Mouse (Mus musculus): ENCODE data around the gene Dars2. TPM values are rescaled to one million over a fixed set of nuclear protein-coding genes. Genes with fewer than 3 reads are reported as not detected.

Gene Dars2
- 21.4 TPM for polyA plus RNA-seq (2014; fragmentation: Illumina TruSeq; extraction: RNeasy Lipid Tissue Mini Kit (QIAGEN cat#74804); ENCODE audit: low read depth, low replicate concordance)

DNA sequence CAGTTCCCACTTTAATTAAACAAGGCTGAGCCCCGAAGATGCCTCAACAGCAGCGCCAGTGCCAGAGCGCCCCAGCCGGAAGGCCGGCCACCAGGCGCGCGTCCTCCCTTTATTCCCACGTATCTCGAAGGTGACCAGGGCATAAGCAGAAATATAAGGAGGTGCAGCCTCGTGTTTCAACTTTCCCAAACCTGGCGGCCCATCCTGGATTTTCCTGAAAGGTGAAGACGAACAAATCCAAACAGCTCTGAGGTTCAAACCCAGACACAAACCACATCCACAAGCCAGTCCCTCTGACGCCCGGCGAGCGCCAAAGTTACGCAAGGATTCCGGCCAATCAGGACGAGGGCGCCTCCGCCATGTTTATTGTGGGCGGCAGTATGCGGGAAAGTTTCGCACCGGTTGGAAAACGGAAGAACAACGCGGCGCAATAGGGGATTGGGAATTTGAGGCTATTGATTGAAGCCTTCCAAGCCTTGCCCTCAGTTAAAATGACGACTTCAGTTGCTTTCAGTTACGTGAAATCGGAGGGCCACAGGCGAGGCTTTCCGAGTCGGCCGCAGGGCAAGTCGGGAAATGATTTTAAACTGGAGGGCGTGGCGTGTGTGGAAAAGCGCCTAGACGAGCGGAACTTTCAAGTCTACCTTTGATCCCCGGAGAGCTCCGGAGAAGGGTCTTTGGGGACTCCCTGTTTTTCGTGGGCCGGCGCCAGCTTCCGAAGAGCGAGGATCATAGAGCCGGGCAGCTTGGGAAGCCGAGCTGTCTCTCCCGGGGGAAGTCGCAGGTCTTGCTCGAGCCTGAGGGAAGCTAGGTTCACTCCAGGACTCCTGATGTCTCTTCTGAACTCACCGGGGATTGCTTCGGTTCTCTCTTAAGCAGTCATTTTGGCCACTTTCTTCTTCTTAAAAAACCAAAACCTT is at the start of gene Dars2, which contains the start of gene Cenpl:
Gene Dars2, minus strand, starts transcription at position 307 of the 920 bp plus-strand sequence.
Gene Cenpl, plus strand, starts transcription at position 362 of the 920 bp plus-strand sequence.

DNA sequence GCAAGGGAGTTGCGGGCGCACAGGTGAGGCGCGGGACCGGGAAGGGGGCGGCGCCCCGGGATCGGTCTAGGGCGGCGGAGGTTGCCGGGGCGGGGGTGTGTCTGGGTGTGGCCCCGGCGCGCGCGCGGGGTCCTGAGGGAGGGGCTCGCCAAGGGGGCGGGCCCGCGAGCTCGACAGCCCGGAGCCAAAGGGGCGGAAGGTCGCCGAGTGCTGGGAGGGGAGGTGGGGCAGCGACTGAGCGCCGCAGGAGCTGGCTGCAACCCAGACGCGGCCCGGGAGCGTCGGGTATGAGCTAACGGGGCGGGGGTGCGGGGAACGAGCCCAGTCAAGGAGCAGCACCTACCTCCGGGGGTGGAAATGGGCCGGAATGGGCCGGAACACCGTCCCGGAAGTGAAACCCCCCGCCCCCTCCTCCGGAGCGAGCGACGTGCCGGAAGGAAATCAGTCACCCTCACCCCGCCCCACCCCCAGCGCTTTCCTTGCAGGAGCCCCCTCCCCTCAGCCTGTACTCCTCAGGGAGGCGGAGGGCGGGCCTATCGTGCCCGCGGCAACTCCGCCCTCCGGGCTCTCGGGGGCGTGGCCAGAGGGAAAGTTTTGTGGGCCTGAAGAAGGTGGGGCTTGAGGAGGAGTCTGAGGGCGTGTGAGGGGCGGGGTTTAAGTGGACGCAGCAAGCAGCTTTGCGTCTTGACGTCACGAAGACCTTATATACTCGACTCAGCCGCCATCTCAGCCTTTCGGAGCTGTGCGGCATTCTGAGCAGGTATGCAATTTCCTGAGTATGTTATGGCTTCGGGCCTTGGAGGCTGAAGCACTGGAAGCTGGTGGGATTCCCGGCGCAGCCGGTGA is 35.8 kb downstream of the Dars2 start, which contains the start of gene Zbtb37:
Gene Zbtb37, minus strand, starts transcription at position 415 of the 846 bp plus-strand sequence.

Other genes starting within 250 kb of the Dars2 start
- gene Rc3h1, start 164.2 kb downstream of the Dars2 start, polyA plus RNA-seq (2014; fragmentation: Illumina TruSeq; extraction: RNeasy Lipid Tissue Mini Kit (QIAGEN cat#74804); ENCODE audit: low read depth, low replicate concordance): 42.9 TPM
- gene Serpinc1, start 92.1 kb downstream of the Dars2 start, polyA plus RNA-seq (2014; fragmentation: Illumina TruSeq; extraction: RNeasy Lipid Tissue Mini Kit (QIAGEN cat#74804); ENCODE audit: low read depth, low replicate concordance): 0.41 TPM
- gene Zbtb37, start 35.8 kb downstream of the Dars2 start, polyA plus RNA-seq (2014; fragmentation: Illumina TruSeq; extraction: RNeasy Lipid Tissue Mini Kit (QIAGEN cat#74804); ENCODE audit: low read depth, low replicate concordance): 10.7 TPM
- 6.1 TPM for gene Cenpl, start 55 bp upstream of the Dars2 start, polyA plus RNA-seq (2014; fragmentation: Illumina TruSeq; extraction: RNeasy Lipid Tissue Mini Kit (QIAGEN cat#74804); ENCODE audit: low read depth, low replicate concordance)
- gene Klhl20, start 60.9 kb upstream of the Dars2 start, polyA plus RNA-seq (2014; fragmentation: Illumina TruSeq; extraction: RNeasy Lipid Tissue Mini Kit (QIAGEN cat#74804); ENCODE audit: low read depth, low replicate concordance): 40.8 TPM
- gene Ankrd45, start 72.0 kb upstream of the Dars2 start, polyA plus RNA-seq (2014; fragmentation: Illumina TruSeq; extraction: RNeasy Lipid Tissue Mini Kit (QIAGEN cat#74804); ENCODE audit: low read depth, low replicate concordance): 7.1 TPM
- not detected for gene Tex50, start 88.7 kb upstream of the Dars2 start, polyA plus RNA-seq (2014; fragmentation: Illumina TruSeq; extraction: RNeasy Lipid Tissue Mini Kit (QIAGEN cat#74804); ENCODE audit: low read depth, low replicate concordance)
- gene Prdx6, start 180.6 kb upstream of the Dars2 start, polyA plus RNA-seq (2014; fragmentation: Illumina TruSeq; extraction: RNeasy Lipid Tissue Mini Kit (QIAGEN cat#74804); ENCODE audit: low read depth, low replicate concordance): 396 TPM

All from adrenal gland, adult 10 weeks (tissue).